Mouse (Mus musculus) erythroblast, embryonic 14.5 days (primary cell): Measurements from ENCODE around the gene Macrod1.

ENCODE experiments used
- GATA1 ChIP-seq: IDR thresholded peaks from 2 replicates; pipeline ENCODE4 v1.6.1; 2012; ENCODE audit warnings: low read length, inconsistent platforms, mixed read lengths
- TAL1 ChIP-seq: IDR thresholded peaks from 3 replicates; pipeline ENCODE4 v1.6.1; 2012; ENCODE audit warnings: low read length, inconsistent platforms, mixed read lengths

GRCm38 (mm10) chr19:7136714-7137498, 80.3 kb downstream of the Macrod1 start:
- no peak for TF ChIP-seq GATA1
- no peak for TF ChIP-seq TAL1
